Mouse (Mus musculus) MEL (cell line): Measurements from ENCODE around the gene Hmg20a.

Experiments
- ELF1 ChIP-seq: IDR thresholded peaks from 2 replicates; pipeline ENCODE4 v1.6.1; 2014; ENCODE audit warnings: low read depth, mild to moderate bottlenecking, inconsistent platforms, low read length, improper control_type of control experiment, moderate library complexity
- MAFK ChIP-seq: IDR thresholded peaks from 2 replicates; pipeline ENCODE4 v1.6.1; 2011; ENCODE audit warnings: low read depth, mild to moderate bottlenecking, low read length, improper control_type of control experiment, borderline replicate concordance
- NRF1 ChIP-seq: IDR thresholded peaks from 2 replicates; pipeline ENCODE4 v1.6.1; 2014; ENCODE audit warnings: low read depth, mild to moderate bottlenecking, inconsistent platforms, low read length, improper control_type of control experiment, moderate library complexity; ENCODE audit not compliant: poor library complexity, insufficient read depth, severe bottlenecking
- POLR2A ChIP-seq, 2 experiments: IDR thresholded peaks; 2 replicates each; pipeline ENCODE4 v1.6.1; 2011 to 2012; ENCODE audit warnings: low read length in 2 of 2, mild to moderate bottlenecking in 2 of 2, control low read depth in 1 of 2, improper control_type of control experiment in 1 of 2, low read depth in 1 of 2, moderate library complexity in 1 of 2; ENCODE audit not compliant: control insufficient read depth in 1 of 2, insufficient read depth in 1 of 2, poor library complexity in 1 of 2
- POLR2AphosphoS5 ChIP-seq: IDR thresholded peaks from 2 replicates; pipeline ENCODE4 v1.6.1; 2012; ENCODE audit warnings: low read depth, borderline replicate concordance, mild to moderate bottlenecking, inconsistent platforms, low read length, moderate library complexity, mixed read lengths

- TF ChIP-seq MAFK (no peak), POLR2A (IDR thresholded peaks at IDR 0.05; ENCODE audit: control insufficient read depth in 1 of 2, insufficient read depth in 1 of 2, low read depth in 1 of 2, low read length in 2 of 2, poor library complexity in 1 of 2) (no peak), NRF1 (no peak), POLR2AphosphoS5 (no peak), ELF1 (no peak)
Measured at GRCm38 (mm10) chr9:56535361-56535760, 117.0 kb downstream of the Hmg20a start.
